Mouse (Mus musculus) thymus, adult 2 months (tissue): ENCODE measurements around the gene Cd274. TPM values are rescaled to one million over a fixed set of nuclear protein-coding genes. Genes with fewer than 3 reads are reported as not detected.

ENCODE experiments used
- DNase-seq: peaks from one replicate; pipeline ENCODE4 v3.0.0; 2021
- H3K27ac ChIP-seq: fragments of 200-500 bp; 2 replicates; pipeline ENCODE4 v1.5.1; 2012; ENCODE audit warnings: low read length, control low read depth; ENCODE audit not compliant: control insufficient read depth, insufficient read depth
- H3K27me3 ChIP-seq: fragments of 200-500 bp; 2 replicates; pipeline ENCODE4 v1.6.1; 2012; ENCODE audit warnings: mild to moderate bottlenecking, low read length, moderate library complexity, mixed read lengths; ENCODE audit not compliant: control insufficient read depth, insufficient read depth
- H3K36me3 ChIP-seq: fragments of 200-500 bp; 2 replicates; pipeline ENCODE4 v1.6.1; 2012; ENCODE audit warnings: mild to moderate bottlenecking, low read length, moderate library complexity; ENCODE audit not compliant: control insufficient read depth, insufficient read depth
- H3K4me1 ChIP-seq: fragments of 200-500 bp; replicated peaks from 2 replicates; pipeline ENCODE4 v1.6.1; 2012; ENCODE audit warnings: low read length; ENCODE audit not compliant: control insufficient read depth, insufficient read depth
- H3K4me3 ChIP-seq: fragments of 200-500 bp; 2 replicates; pipeline ENCODE4 v1.5.1; 2012; ENCODE audit warnings: mild to moderate bottlenecking, low read length, control low read depth, moderate library complexity; ENCODE audit not compliant: control insufficient read depth, insufficient read depth
- CTCF ChIP-seq: fragments of 200-500 bp; IDR thresholded peaks from 2 replicates; pipeline ENCODE4 v1.5.1; 2012; ENCODE audit warnings: mild to moderate bottlenecking, control low read depth, low read length, moderate library complexity, borderline replicate concordance; ENCODE audit not compliant: control insufficient read depth, poor library complexity, insufficient read depth; ENCODE audit errors: extremely low read depth
- POLR2A ChIP-seq: fragments of 200-500 bp; IDR thresholded peaks from 2 replicates; pipeline ENCODE4 v1.6.1; 2012; ENCODE audit warnings: mild to moderate bottlenecking, low read length, control low read depth, moderate library complexity; ENCODE audit not compliant: control insufficient read depth, poor library complexity, insufficient read depth; ENCODE audit errors: extremely low read depth
- WGBS: fragments of 180-500 bp; shearing (Covaris S2); methylation state at CpG from one replicate; pipeline ENCODE4 v1.1.7; 2018; 5-methylcytosine and 5-hydroxymethylcytosine counted together
- polyA plus RNA-seq: library from polyadenylated mRNA; depleted of rRNA; stranded (reverse); fragments of >200 nt; gene quantifications from 2 replicates; pipeline ENCODE4 v1.2.3, GENCODE M21; 2012

The Cd274 gene
- polyA plus RNA-seq, 1 experiment = 22.9 TPM

DNA sequence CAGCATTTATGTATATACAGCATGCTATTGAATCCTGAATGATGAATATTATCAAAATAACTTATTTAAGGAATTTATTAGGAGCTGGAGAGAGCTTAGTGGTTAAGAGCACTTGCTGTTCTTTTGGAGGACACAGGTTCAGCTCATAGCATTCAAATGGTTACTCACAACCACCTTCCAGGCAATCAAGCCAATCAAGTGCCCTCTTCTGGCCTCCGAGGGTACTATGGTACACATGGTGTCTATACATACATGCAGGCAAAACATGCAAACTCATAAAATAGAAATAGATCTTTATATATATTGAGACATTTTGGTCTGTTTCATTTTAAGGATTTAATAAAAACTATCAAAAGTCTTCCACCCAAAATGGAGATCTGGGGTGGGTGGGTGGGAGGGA lies 21.6 kb downstream of the Cd274 start:
- TF ChIP-seq POLR2A (no peak), CTCF (no peak)
- H3K27me3 ChIP-seq = no peaks in the 10 kb centered on the region
- H3K27ac ChIP-seq = no peak overlapping the region
- no peak overlapping the region for H3K4me3 ChIP-seq
- no peaks in the 10 kb centered on the region; the same call in 1 of the 2 replicates for H3K4me1 ChIP-seq
- WGBS = 98% methylated on average over 1 of the region's 1 CpGs
- no peak for DNase-seq
- peaks cover 9% of the 10 kb centered on the region for H3K36me3 ChIP-seq

DNA sequence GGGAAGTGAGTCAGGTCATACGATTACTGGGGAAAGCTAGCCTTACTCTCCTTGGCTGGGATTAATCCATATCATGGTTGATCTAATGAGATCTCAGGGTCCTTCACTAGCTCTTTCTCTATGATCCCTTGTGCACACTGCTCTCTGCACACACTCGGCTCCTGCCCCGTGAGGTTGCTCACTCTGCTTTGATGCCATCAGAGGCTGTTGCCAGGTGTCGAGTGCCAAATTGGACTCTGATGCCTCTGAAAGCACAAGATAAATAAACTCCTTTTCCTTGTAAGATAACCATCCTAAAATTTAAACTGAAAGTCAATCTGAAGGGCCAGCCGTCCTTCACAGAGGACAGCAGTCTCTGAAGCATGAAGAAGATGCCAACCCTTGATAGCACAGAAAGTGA lies 23.2 kb downstream of the Cd274 start:
- 85% methylated on average over 5 of the region's 5 CpGs for WGBS
- H3K27me3 ChIP-seq = no peaks in the 10 kb centered on the region
- DNase-seq = no peak

DNA sequence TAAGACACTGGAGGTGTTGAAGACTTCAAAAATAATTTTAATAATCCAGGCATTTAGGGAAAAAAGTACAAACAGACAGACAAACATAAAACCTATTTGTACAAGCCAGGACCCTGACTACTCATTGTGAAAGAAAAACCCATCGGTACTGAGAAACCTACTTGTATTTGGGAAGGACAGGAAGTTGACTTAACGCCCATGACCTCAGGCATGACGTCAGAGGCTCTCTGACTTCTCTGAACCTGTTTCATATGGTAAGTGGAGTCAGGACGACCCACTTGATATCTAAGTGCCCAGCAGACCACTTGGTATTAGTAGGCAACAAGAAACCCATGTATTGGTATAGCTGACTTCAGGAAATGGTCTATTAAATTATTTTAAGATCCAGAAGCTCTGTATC lies 24.0 kb downstream of the Cd274 start:
- Histone ChIP-seq H3K4me1 (no peaks in the 10 kb centered on the region), H3K4me3 (no peak overlapping the region), H3K27ac (no peak overlapping the region), H3K36me3 (no peaks in the 10 kb centered on the region), H3K27me3 (no peaks in the 10 kb centered on the region)
- TF ChIP-seq POLR2A = no peak
- no peak for TF ChIP-seq CTCF
- 57% methylated on average over 4 of the region's 4 CpGs for WGBS
- DNase-seq = no peak

More for the DNA sequence above, 23.2 kb downstream of the Cd274 start:
- Histone ChIP-seq H3K27ac (no peak overlapping the region), H3K4me1 (no peaks in the 10 kb centered on the region), H3K36me3 (peaks cover 6% of the 10 kb centered on the region; the same call in 1 of the 2 replicates), H3K4me3 (no peak overlapping the region)
- TF ChIP-seq CTCF = no peak
- no peak for TF ChIP-seq POLR2A

DNA sequence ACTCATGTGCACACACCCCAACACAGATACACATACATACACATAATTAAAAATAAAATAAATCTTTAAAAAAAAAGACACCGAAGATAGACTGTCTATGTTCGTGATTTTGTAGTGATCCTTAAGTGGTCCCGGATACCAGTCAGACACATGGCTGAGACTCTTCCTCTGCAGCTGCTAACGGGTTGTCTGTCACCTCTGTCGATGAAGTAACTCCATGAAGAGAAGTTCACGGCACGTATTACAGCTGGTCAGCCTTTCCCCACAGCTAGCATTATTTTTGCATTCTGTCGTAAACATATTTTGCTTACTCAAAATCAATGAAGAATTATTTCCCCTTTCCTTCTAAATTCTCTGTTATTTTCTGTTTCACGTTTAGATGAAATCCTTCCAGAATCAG lies 26.1 kb downstream of the Cd274 start:
- Histone ChIP-seq H3K27ac (no peak overlapping the region), H3K4me1 (no peaks in the 10 kb centered on the region), H3K36me3 (no peaks in the 10 kb centered on the region), H3K4me3 (no peak overlapping the region), H3K27me3 (no peaks in the 10 kb centered on the region)
- no peak for DNase-seq
- 92% methylated on average over 9 of the region's 9 CpGs for WGBS
- TF ChIP-seq CTCF (no peak), POLR2A (no peak)

DNA sequence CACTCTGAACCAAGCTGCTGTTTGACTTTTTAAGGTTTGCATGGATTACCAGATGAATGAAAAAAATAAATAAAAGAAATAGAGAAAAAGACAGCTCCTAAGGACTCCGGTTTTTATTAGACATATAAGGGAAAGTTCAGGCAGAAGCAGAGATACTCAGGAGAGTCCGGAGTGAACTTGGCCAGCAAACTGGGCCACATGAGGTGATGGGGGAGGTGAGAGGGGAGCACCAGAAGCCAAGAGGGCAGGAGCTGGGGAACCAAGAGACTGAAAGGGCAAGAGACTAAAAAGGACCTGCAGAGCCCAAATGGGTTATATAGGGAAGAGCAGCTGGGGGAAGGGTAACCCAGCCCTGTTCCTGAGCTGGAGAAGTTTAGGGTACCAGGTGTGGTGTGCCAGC lies 27.5 kb downstream of the Cd274 start:
- no peak for DNase-seq
- Histone ChIP-seq H3K4me1 (no peaks in the 10 kb centered on the region), H3K27ac (no peak overlapping the region), H3K4me3 (no peak overlapping the region), H3K36me3 (no peaks in the 10 kb centered on the region), H3K27me3 (no peaks in the 10 kb centered on the region)
- TF ChIP-seq POLR2A (no peak), CTCF (no peak)
- 99% methylated on average over 2 of the region's 2 CpGs for WGBS

DNA sequence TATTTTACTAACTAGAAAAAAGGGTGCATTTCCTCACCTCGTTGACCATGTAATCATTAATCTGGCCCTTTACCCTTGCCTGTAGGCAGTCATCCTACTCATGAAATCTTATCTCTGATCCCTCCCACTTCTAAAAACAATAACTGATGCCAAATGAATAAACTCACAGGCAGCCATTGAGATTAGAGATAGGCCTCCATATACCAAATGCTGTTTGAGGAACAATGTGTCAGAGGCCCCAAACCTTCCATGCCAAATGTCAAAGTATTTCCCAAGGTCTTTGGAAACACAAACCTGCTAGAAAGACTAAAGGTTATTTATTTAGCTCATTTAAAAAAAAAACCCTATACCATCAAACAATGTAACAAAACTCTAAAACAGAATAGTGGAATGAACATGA lies 29.1 kb downstream of the Cd274 start:
- Histone ChIP-seq H3K4me1 (no peaks in the 10 kb centered on the region), H3K27me3 (no peaks in the 10 kb centered on the region), H3K4me3 (no peak overlapping the region), H3K36me3 (no peaks in the 10 kb centered on the region), H3K27ac (no peak overlapping the region)
- no peak for DNase-seq
- TF ChIP-seq CTCF (no peak), POLR2A (no peak)
- 78% methylated on average over 1 of the region's 1 CpGs for WGBS

DNA sequence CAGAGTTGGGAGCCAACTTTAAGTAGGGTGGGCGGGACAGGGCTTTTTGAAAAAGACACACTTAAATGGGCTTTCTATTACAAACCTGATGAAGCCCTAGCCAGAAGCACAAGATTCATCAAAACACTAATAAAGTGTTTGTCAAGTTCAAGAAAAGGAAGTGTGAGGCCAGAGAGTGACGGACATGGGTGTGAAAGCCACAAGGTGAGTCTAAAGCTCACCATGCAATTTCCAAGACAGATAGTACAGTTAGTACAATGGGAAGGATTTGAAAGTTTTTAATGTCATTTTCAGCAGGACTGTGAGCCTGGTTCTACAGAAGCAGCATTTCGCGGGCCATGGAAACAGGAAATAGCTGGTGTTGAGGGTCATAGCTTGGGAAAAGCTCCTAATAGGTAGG lies 32.5 kb downstream of the Cd274 start:
- Histone ChIP-seq H3K27ac (no peak overlapping the region), H3K4me1 (no peaks in the 10 kb centered on the region), H3K4me3 (no peak overlapping the region), H3K27me3 (no peaks in the 10 kb centered on the region), H3K36me3 (no peaks in the 10 kb centered on the region)
- no peak for DNase-seq
- WGBS = 80% methylated on average over 4 of the region's 4 CpGs
- TF ChIP-seq CTCF = no peak
- no peak for TF ChIP-seq POLR2A
